Comparison of ENCODE assay signal across 33 mouse cellular contexts in the genomic region with DNA sequence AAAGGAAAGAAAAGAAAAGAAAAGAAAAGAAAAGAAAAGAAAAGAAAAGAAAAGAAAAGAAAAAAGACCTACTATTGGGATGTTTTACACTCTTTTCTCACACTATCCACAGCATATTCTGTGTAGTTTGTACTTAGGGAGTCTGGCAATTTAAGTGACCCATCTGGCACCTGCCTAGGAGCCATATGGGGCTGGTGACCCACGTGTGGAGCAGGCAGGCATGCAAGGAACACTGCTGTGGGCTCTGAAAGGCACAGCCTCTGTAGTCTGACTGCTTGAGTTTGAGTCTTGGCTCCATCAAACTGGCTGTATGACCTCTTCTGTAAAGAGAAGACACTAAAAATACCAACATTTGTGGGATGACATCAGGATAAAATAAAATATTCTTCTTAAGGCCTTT. TPM values are rescaled to one million over a fixed set of nuclear protein-coding genes. Genes with fewer than 3 reads are reported as not detected.
DNase-seq lines count a peak whose midpoint lies in the region; ATAC-seq and TF ChIP-seq lines count a peak whose summit lies in the region.
"Had no signal": no experiment of that assay in that cellular context is flagged by ENCODE, and none has a peak within 500 bp of the region (broad histone marks: within the 10 kb centered on the region; RNA-seq: fewer than 3 reads in every experiment).

No protein-coding gene starts in this region.

- H3K4me3 ChIP-seq in layer of hippocampus, adult 2 months: no peak overlapping the region
- no peak overlapping the region for H3K4me3 ChIP-seq in midbrain, embryonic 15.5 days
- H3K4me3 ChIP-seq: embryonic facial prominence, embryonic 10.5 days; embryonic facial prominence, embryonic 15.5 days; gastrocnemius, adult 2 months; heart, embryonic 13.5 days; hindbrain, embryonic 10.5 days; kidney, embryonic 15.5 days; left cerebral cortex, adult 2 months; limb, embryonic 12.5 days; liver, embryonic 15.5 days; midbrain, embryonic 12.5 days had no signal

- no peaks in the 10 kb centered on the region for H3K4me1 ChIP-seq in midbrain, embryonic 15.5 days
- H3K4me1 ChIP-seq: heart, embryonic 13.5 days; hindbrain, embryonic 10.5 days; kidney, embryonic 15.5 days; liver, embryonic 15.5 days; midbrain, embryonic 12.5 days had no signal

- no peaks in the 10 kb centered on the region for H3K27me3 ChIP-seq in midbrain, embryonic 15.5 days (replicated peaks)
- H3K27me3 ChIP-seq: CH12.LX; embryonic facial prominence, embryonic 15.5 days; kidney, embryonic 15.5 days; liver, embryonic 15.5 days; midbrain, embryonic 12.5 days had no signal

- H3K9me3 ChIP-seq in midbrain, embryonic 15.5 days: no peaks in the 10 kb centered on the region
- H3K9me3 ChIP-seq: embryonic facial prominence, embryonic 10.5 days; embryonic facial prominence, embryonic 15.5 days; heart, embryonic 13.5 days; hindbrain, embryonic 10.5 days; kidney, embryonic 15.5 days; limb, embryonic 12.5 days; liver, embryonic 15.5 days; midbrain, embryonic 12.5 days had no signal

- ATAC-seq in cerebellum, adult (ENCODE audit: insufficient number of reproducible peaks, low FRiP score, low TSS enrichment): peak; percentile 87
- no peak for ATAC-seq in midbrain, embryonic 15.5 days (replicated peaks)
- ATAC-seq: activated CD4-positive, CD25-positive, alpha-beta regulatory T cell, adult 4 months; hindbrain, embryonic 16.5 days had no signal

- WGBS in midbrain, embryonic 15.5 days: 30% methylated on average over 1 of the region's 1 CpGs

- no peak for TF ChIP-seq CTCF in layer of hippocampus, adult 2 months (conservative IDR thresholded peaks at IDR 0.05)

- intact Hi-C loops in heart, postnatal 14 days (cut with DNase I): loop anchor here (10.0 kb wide), 1 partner anchor 499 kb away; no protein-coding TSS in a partner anchor

- no peak overlapping the region for H3K27ac ChIP-seq in layer of hippocampus, adult 2 months
- no peak overlapping the region for H3K27ac ChIP-seq in midbrain, embryonic 15.5 days
- H3K27ac ChIP-seq: embryonic facial prominence, embryonic 10.5 days; embryonic facial prominence, embryonic 15.5 days; gastrocnemius, adult 2 months; heart, embryonic 13.5 days; hindbrain, embryonic 10.5 days; kidney, embryonic 15.5 days; left cerebral cortex, adult 2 months; limb, embryonic 12.5 days; liver, embryonic 15.5 days; midbrain, embryonic 12.5 days had no signal

- no peak for DNase-seq in cerebellum, postnatal 4 days (ENCODE audit: low spot score in 2 of 2)
- peak; percentile 18 for DNase-seq in heart, adult 11 months
- DNase-seq in heart, postnatal 14 days: no peak
- peak; percentile 46 for DNase-seq in cerebellum, adult 8-10 months
- peak; percentile 66 to 67 for DNase-seq in cerebellum, postnatal 36 days
- no peak for DNase-seq in layer of hippocampus, adult 2 months (ENCODE audit: low spot score in 2 of 2)
- DNase-seq: adrenal gland, adult 8-10 months; gastrocnemius, adult 2 months; heart, postnatal 10 days; kidney, adult 18-20 months; kidney, postnatal 25 days; lung, postnatal 36 days; retina, postnatal 1 day; right cerebral cortex, postnatal 14 days; thymus, postnatal 4 days had no signal

- H3K36me3 ChIP-seq in midbrain, embryonic 15.5 days (replicated peaks): no peaks in the 10 kb centered on the region
- H3K36me3 ChIP-seq: embryonic facial prominence, embryonic 10.5 days; embryonic facial prominence, embryonic 15.5 days; heart, embryonic 13.5 days; hindbrain, embryonic 10.5 days; kidney, embryonic 15.5 days; limb, embryonic 12.5 days; liver, embryonic 15.5 days; midbrain, embryonic 12.5 days had no signal

- no peak overlapping the region for H3K4me2 ChIP-seq in midbrain, embryonic 15.5 days
- H3K4me2 ChIP-seq: embryonic facial prominence, embryonic 15.5 days; heart, embryonic 13.5 days; kidney, embryonic 15.5 days; limb, embryonic 12.5 days; liver, embryonic 15.5 days; midbrain, embryonic 12.5 days had no signal

- H3K9ac ChIP-seq in midbrain, embryonic 15.5 days: no peak overlapping the region
- H3K9ac ChIP-seq: embryonic facial prominence, embryonic 15.5 days; heart, embryonic 13.5 days; kidney, embryonic 15.5 days; limb, embryonic 12.5 days; liver, embryonic 15.5 days; midbrain, embryonic 12.5 days had no signal

RNA-seq across cellular contexts. Expression of a gene that starts 25.2 kb away (rescaled TPM):
- total RNA-seq in heart, postnatal 14 days (2021): under 1 TPM in 1 of 2 experiments, not detected in 1; 0.24 TPM
- total RNA-seq in layer of hippocampus, adult 2 months (2021): 100 to 1,000 TPM; 378 to 402 TPM
- 236 and 249 TPM in 2 replicates for polyA plus RNA-seq in midbrain, embryonic 15.5 days (2015; fragmentation: Nextera tagmentation; extraction: Ambion mirVana)
- total RNA-seq: CH12.LX; ES-E14; gastrocnemius, adult 2 months; liver, adult 2 months had no signal

RNA-seq across cellular contexts. Expression of a gene that starts 44.7 kb away (rescaled TPM):
- total RNA-seq in heart, postnatal 14 days (2021): 1 to 10 TPM; 4.3 to 6.3 TPM
- 1 to 10 TPM; 2.0 to 2.1 TPM for total RNA-seq in layer of hippocampus, adult 2 months (2021)
- polyA plus RNA-seq in midbrain, embryonic 15.5 days (2015; fragmentation: Nextera tagmentation; extraction: Ambion mirVana): 6.5 and 6.7 TPM in 2 replicates

RNA-seq across cellular contexts. Expression of a gene that starts 45.3 kb away (rescaled TPM):
- total RNA-seq in heart, postnatal 14 days (2021): not detected
- 1 to 10 TPM; 4.6 to 5.0 TPM for total RNA-seq in layer of hippocampus, adult 2 months (2021)
- polyA plus RNA-seq in midbrain, embryonic 15.5 days (2015; fragmentation: Nextera tagmentation; extraction: Ambion mirVana): 1.3 and 1.4 TPM in 2 replicates
- total RNA-seq: CH12.LX; gastrocnemius, adult 2 months; heart, adult 8-10 months; heart, postnatal 10 days; liver, adult 2 months; monocyte, adult 5-6 weeks had no signal
- polyA plus RNA-seq: activated CD4-positive, CD25-positive, alpha-beta regulatory T cell, adult 4 months; liver, adult 2 months had no signal

Comparison
In these comparisons a context has a peak if more than half of its experiments do, and no peak if none do; other contexts are left out.
1. DNase-seq: peak in heart, adult 11 months (single experiment), cerebellum, adult 8-10 months (single experiment) and cerebellum, postnatal 36 days (2 of 2); none in cerebellum, postnatal 4 days (0 of 2), heart, postnatal 14 days (0 of 2) and layer of hippocampus, adult 2 months (0 of 2).
2. RNA of a gene that starts 25.2 kb away (total RNA-seq): 378 to 402 TPM in layer of hippocampus, adult 2 months; 0.24 TPM in heart, postnatal 14 days; every median in the first group is over 100 times any median in the second.
3. RNA of a gene that starts 45.3 kb away (total RNA-seq): 4.6 to 5.0 TPM in layer of hippocampus, adult 2 months; not detected in heart, postnatal 14 days; every median in the first group is over 4 times any median in the second.